Mouse (Mus musculus) E14TG2a.4 (cell line): ENCODE data around the gene Ifi206.
"Not testable (repeated sequence)": the region's sequence is repeated elsewhere in the genome, so short reads cannot be mapped to it uniquely, and the experiment has no call there.

ENCODE experiments used
- CTCF ChIP-seq: conservative IDR thresholded peaks from 2 replicates; pipeline ENCODE4 v1.5.1; 2014; ENCODE audit warnings: low read length
- POU5F1 ChIP-seq: IDR thresholded peaks from 2 replicates; pipeline ENCODE4 v1.6.1; 2014; ENCODE audit warnings: low read length, borderline replicate concordance

DNA sequence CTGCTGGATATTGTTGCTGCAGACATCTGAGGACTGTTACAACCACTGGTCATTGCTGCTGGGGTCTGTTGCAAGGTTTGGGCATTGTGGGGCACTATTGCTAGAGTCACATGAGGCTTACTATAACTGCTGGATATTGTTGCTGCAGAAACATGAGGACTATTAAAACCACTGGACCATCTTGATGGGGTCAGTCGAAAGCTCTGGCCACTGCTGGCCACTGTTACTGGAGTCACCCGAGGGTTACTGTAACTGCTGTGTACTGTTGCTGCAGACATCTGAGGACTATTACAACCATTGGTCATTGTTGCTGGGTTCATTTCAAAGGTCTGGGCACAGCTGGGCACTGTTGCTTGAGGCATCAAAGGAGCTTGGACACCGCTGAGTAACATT, 9.7 kb downstream of the Ifi206 start:
- not testable (repeated sequence) for TF ChIP-seq CTCF, POU5F1
